12 mouse cellular contexts compared by ENCODE assay signal in the genomic region with DNA sequence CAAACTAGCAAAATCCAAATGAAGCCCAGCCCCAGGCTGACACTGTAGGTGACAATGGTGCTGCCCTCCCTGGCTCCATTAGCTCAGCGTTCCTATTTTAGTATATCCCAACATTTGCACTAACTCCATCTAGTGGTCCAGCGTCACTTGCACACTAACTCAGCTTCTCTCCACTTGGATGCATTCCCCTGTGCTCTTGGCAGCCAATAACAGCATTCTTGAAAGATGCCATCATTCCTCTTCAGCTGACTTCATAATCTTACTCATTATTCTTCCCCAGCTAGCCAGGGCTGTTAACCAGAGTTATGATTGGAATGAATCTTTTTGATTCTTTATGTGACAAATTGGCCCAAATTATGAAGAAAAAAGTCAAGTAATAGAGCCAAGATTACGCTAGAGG. TPM values are rescaled to one million over a fixed set of nuclear protein-coding genes. Genes with fewer than 3 reads are reported as not detected.
DNase-seq lines count a peak whose midpoint lies in the region; ATAC-seq lines count a peak whose summit lies in the region.
"Had no signal": no experiment of that assay in that cellular context is flagged by ENCODE, and none has a peak within 500 bp of the region (broad histone marks: within the 10 kb centered on the region; RNA-seq: fewer than 3 reads in every experiment).

No protein-coding gene starts in this region.

- H3K27me3 ChIP-seq in embryonic facial prominence, embryonic 14.5 days (replicated peaks; ENCODE audit: control insufficient read depth, insufficient read depth, low read length) = no peaks in the 10 kb centered on the region
- H3K27me3 ChIP-seq in embryonic facial prominence, embryonic 10.5 days (replicated peaks; ENCODE audit: low read depth, poor library complexity, severe bottlenecking) = no peaks in the 10 kb centered on the region
- H3K27me3 ChIP-seq: midbrain, embryonic 12.5 days; stomach, embryonic 15.5 days had no signal

- no peaks in the 10 kb centered on the region for H3K4me1 ChIP-seq in embryonic facial prominence, embryonic 14.5 days (ENCODE audit: control insufficient read depth, insufficient read depth, low read length)
- no peaks in the 10 kb centered on the region for H3K4me1 ChIP-seq in embryonic facial prominence, embryonic 10.5 days
- H3K4me1 ChIP-seq: midbrain, embryonic 12.5 days; stomach, embryonic 15.5 days had no signal

- intact Hi-C loops in left cerebral cortex, postnatal 14 days (cut with DNase I) = loop anchor here (10.0 kb wide), 1 partner anchor 328 kb away; no protein-coding TSS in a partner anchor

- peak; percentile 60; the same call in 1 of the 2 replicates for ATAC-seq in embryonic facial prominence, embryonic 14.5 days (ENCODE audit: low read depth)

- no peak overlapping the region for H3K4me3 ChIP-seq in embryonic facial prominence, embryonic 14.5 days (ENCODE audit: low read depth, low read length)
- H3K4me3 ChIP-seq in embryonic facial prominence, embryonic 10.5 days = no peak overlapping the region
- H3K4me3 ChIP-seq: layer of hippocampus, adult 2 months; midbrain, embryonic 12.5 days; stomach, embryonic 15.5 days had no signal

- H3K9me3 ChIP-seq in embryonic facial prominence, embryonic 14.5 days (ENCODE audit: control insufficient read depth, low read length) = no peaks in the 10 kb centered on the region
- H3K9me3 ChIP-seq in embryonic facial prominence, embryonic 10.5 days = no peaks in the 10 kb centered on the region
- H3K9me3 ChIP-seq: midbrain, embryonic 12.5 days; stomach, embryonic 15.5 days had no signal

- no peak overlapping the region for H3K9ac ChIP-seq in embryonic facial prominence, embryonic 14.5 days (ENCODE audit: low read depth, low read length)
- H3K9ac ChIP-seq: midbrain, embryonic 12.5 days; stomach, embryonic 15.5 days had no signal

- DNase-seq in embryonic facial prominence, embryonic 14.5 days (ENCODE audit: low spot score) = peak; percentile 74
- DNase-seq in embryonic facial prominence, embryonic 10.5 days (ENCODE audit: low spot score) = no peak
- DNase-seq in 3T3-L1 (ENCODE audit: low read depth, low spot score) = peak; percentile 40
- DNase-seq in gastrocnemius, adult 8-10 months (ENCODE audit: low spot score in 2 of 2) = peak; percentile 27 to 41
- peak; percentile 9 to 24 for DNase-seq in kidney, postnatal 25 days
- no peak for DNase-seq in cerebellum, adult 9-11 months
- DNase-seq in left cerebral cortex, postnatal 14 days (ENCODE audit: low spot score in 2 of 2) = no peak
- DNase-seq in thymus, postnatal 10 days (ENCODE audit: low spot score in 2 of 2) = no peak

- H3K36me3 ChIP-seq in embryonic facial prominence, embryonic 14.5 days (ENCODE audit: control insufficient read depth, insufficient read depth, low read length) = peaks cover 2% of the 10 kb centered on the region; the same call in 1 of the 2 replicates
- peaks cover 12% of the 10 kb centered on the region for H3K36me3 ChIP-seq in embryonic facial prominence, embryonic 10.5 days (replicated peaks)
- H3K36me3 ChIP-seq: midbrain, embryonic 12.5 days had no signal

- H3K27ac ChIP-seq in embryonic facial prominence, embryonic 14.5 days (replicated peaks; ENCODE audit: low read depth, low read length) = no peak overlapping the region
- H3K27ac ChIP-seq in embryonic facial prominence, embryonic 10.5 days (replicated peaks) = no peak overlapping the region
- H3K27ac ChIP-seq: layer of hippocampus, adult 2 months; midbrain, embryonic 12.5 days; stomach, embryonic 15.5 days had no signal

- WGBS in embryonic facial prominence, embryonic 14.5 days = 78% methylated on average over 3 of the region's 3 CpGs
- WGBS in embryonic facial prominence, embryonic 10.5 days = 83% methylated on average over 3 of the region's 3 CpGs

- no peak overlapping the region for H3K4me2 ChIP-seq in embryonic facial prominence, embryonic 14.5 days (ENCODE audit: low read depth, low read length)
- H3K4me2 ChIP-seq: liver, embryonic 11.5 days; midbrain, embryonic 12.5 days; stomach, embryonic 15.5 days had no signal

RNA-seq across cellular contexts. Expression of gene Cyp39a1, which starts 40.0 kb away (rescaled TPM):
- polyA plus RNA-seq in embryonic facial prominence, embryonic 14.5 days (2014; fragmentation: Nextera tagmentation; extraction: Ambion mirVana) = 19.6 and 23.3 TPM in 2 replicates
- polyA plus RNA-seq in embryonic facial prominence, embryonic 10.5 days (2016; fragmentation: Nextera tagmentation; extraction: Ambion mirVana) = 33.7 and 34.2 TPM in 2 replicates
- total RNA-seq in gastrocnemius, adult 8-10 months (2022) = 1 to 10 TPM; 2.7 to 3.5 (median 2.8) TPM
- 1 to 10 TPM; 1.7 to 2.2 TPM for total RNA-seq in left cerebral cortex, postnatal 14 days (2021)

RNA-seq across cellular contexts. Expression of gene Slc25a27, which starts 40.2 kb away (rescaled TPM):
- 14.8 and 18.1 TPM in 2 replicates for polyA plus RNA-seq in embryonic facial prominence, embryonic 14.5 days (2014; fragmentation: Nextera tagmentation; extraction: Ambion mirVana)
- polyA plus RNA-seq in embryonic facial prominence, embryonic 10.5 days (2016; fragmentation: Nextera tagmentation; extraction: Ambion mirVana) = 34.5 and 38.1 TPM in 2 replicates
- 1 to 10 TPM; 4.7 to 5.8 (median 5.1) TPM for total RNA-seq in gastrocnemius, adult 8-10 months (2022)
- total RNA-seq in left cerebral cortex, postnatal 14 days (2021) = 10 to 100 TPM; 40.2 to 42.5 TPM

Comparison
In these comparisons a context has a peak if more than half of its experiments do, and no peak if none do; other contexts are left out.
1. DNase-seq: peak in embryonic facial prominence, embryonic 14.5 days (single experiment), 3T3-L1 (single experiment), gastrocnemius, adult 8-10 months (2 of 2) and kidney, postnatal 25 days (2 of 2); none in embryonic facial prominence, embryonic 10.5 days (single experiment), cerebellum, adult 9-11 months (single experiment), left cerebral cortex, postnatal 14 days (0 of 2) and thymus, postnatal 10 days (0 of 2).
2. RNA of gene Slc25a27, which starts 40.2 kb away (total RNA-seq): 40.2 to 42.5 TPM in left cerebral cortex, postnatal 14 days; 4.7 to 5.8 TPM in gastrocnemius, adult 8-10 months; every median in the first group is over 4 times any median in the second.